Mouse (Mus musculus): ENCODE results near the gene Ulk4. TPM values are rescaled to one million over a fixed set of nuclear protein-coding genes. Genes with fewer than 3 reads are reported as not detected.

Gene Ulk4
- polyA plus RNA-seq, 1 experiment, result 5.9 TPM

- DNase-seq (ENCODE audit: extremely low spot score in 1 of 2, low spot score in 1 of 2), result no peak
These were observed 243.4 kb downstream of the Ulk4 start for GRCm38 (mm10) chr9:121033596-121033995.

DNA sequence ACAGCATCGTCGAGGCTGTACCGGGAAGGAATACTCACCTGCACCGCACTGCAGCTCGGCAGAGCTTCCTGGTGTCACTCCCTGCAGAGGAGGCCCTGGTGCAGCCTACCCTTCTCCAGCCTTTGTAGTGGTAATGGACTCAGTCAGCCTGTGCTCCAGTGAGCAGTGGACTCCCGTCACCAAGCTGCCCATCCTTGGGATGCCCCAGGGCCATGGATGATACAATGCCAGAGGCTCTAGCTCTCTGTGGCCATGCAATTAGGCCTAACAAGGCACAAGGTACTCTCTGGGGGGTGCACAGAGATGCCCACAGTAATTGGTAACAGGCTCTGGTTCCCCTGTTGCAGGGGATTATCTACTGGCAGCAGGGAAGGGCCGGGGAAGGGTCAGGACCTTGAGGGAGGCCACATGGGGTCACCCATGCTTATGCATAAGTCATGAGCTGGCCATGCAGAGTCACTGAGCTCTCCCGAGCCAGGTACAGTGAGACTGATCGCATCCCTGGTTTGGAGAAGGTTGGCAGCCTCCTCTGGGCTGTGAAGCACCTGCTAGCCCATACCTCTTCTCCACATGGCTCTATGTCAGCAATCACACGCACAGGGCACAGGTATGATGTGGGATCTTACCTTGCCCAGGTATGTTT is 244.6 kb downstream of the Ulk4 start:
- DNase-seq (ENCODE audit: extremely low spot score in 1 of 2, low spot score in 1 of 2), result no peak

DNA sequence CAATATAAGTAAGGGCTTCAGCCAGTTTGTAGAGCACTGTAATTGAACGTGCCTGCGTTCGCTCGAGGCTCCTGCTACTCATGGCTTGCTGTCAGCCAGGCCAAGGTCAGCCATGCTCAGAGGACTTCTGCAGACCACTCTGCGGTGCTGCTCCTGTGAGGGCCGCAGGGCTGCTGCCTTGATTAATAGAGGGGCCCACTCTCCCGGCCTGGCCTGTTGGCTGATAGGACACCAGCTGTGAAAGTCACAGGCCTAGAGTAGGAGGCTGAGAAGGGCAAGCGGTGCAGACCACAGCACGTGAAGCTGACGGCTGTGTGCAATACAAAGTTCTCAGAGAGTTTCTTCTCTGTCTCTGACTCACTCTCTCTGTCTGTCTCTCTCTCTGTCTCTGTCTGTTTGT is 246.0 kb downstream of the Ulk4 start:
- DNase-seq (ENCODE audit: extremely low spot score in 1 of 2, low spot score in 1 of 2), result no peak

GRCm38 (mm10) chr9:121029786-121030185 is 247.2 kb downstream of the Ulk4 start:
- DNase-seq (ENCODE audit: extremely low spot score in 1 of 2, low spot score in 1 of 2), result peak in 1 of 2 experiments; percentile 11

GRCm38 (mm10) chr9:121023526-121024264 is 253.3 kb downstream of the Ulk4 start:
- no peak for DNase-seq (ENCODE audit: extremely low spot score in 1 of 2, low spot score in 1 of 2)

DNA sequence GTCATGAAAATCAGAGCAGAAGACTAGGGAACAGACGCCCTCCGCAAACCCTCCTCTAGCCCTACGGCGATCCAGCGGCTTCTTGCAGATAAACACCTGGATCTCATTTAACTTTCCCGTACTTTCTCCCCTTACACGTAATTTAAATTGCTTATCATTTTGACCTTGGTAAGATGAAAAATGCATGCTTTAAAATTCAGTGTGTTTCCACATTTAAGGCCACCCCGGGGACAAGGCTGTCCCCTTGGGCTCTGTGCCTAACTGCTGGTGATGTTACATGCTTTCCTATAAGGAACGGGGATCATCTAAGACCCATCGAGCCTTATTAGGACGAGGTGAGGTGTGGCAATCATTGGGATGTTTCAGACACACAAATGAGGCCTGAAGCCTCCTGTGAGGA is 256.6 kb downstream of the Ulk4 start:
- DNase-seq (ENCODE audit: extremely low spot score in 1 of 2, low spot score in 1 of 2), result no peak

DNA sequence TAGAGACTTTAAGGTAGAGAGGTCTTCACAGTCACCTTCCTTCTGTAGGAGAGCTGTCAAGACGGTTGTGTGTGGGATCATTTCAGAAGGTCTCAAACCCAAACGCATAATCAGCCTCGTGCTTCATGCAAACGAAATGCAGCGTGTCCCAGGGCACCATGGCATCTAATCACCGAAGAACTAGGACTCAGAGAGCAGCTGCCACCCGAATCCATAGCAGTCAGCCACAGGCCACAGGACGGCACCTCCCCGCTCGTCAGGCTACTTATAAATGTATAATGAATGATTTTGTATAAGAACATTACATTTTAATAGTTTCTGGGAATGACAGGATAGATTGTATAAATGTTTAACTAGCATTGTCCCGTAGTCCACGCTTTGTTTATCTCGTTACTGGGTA is 257.1 kb downstream of the Ulk4 start:
- no peak for DNase-seq (ENCODE audit: extremely low spot score in 1 of 2, low spot score in 1 of 2)

GRCm38 (mm10) chr9:121018524-121019315 is 258.3 kb downstream of the Ulk4 start:
- no peak for DNase-seq (ENCODE audit: extremely low spot score in 1 of 2, low spot score in 1 of 2)

- DNase-seq (ENCODE audit: extremely low spot score in 1 of 2, low spot score in 1 of 2), result no peak
These were observed 261.0 kb downstream of the Ulk4 start for GRCm38 (mm10) chr9:121015810-121016502.

GRCm38 (mm10) chr9:121011540-121011939 is 265.5 kb downstream of the Ulk4 start:
- DNase-seq (ENCODE audit: extremely low spot score in 1 of 2, low spot score in 1 of 2), result no peak

GRCm38 (mm10) chr9:121010544-121010943 is 266.5 kb downstream of the Ulk4 start:
- no peak for DNase-seq (ENCODE audit: extremely low spot score in 1 of 2, low spot score in 1 of 2)

- no peak for DNase-seq (ENCODE audit: extremely low spot score in 1 of 2, low spot score in 1 of 2)
These were observed 271.0 kb downstream of the Ulk4 start for GRCm38 (mm10) chr9:121005961-121006360.

DNA sequence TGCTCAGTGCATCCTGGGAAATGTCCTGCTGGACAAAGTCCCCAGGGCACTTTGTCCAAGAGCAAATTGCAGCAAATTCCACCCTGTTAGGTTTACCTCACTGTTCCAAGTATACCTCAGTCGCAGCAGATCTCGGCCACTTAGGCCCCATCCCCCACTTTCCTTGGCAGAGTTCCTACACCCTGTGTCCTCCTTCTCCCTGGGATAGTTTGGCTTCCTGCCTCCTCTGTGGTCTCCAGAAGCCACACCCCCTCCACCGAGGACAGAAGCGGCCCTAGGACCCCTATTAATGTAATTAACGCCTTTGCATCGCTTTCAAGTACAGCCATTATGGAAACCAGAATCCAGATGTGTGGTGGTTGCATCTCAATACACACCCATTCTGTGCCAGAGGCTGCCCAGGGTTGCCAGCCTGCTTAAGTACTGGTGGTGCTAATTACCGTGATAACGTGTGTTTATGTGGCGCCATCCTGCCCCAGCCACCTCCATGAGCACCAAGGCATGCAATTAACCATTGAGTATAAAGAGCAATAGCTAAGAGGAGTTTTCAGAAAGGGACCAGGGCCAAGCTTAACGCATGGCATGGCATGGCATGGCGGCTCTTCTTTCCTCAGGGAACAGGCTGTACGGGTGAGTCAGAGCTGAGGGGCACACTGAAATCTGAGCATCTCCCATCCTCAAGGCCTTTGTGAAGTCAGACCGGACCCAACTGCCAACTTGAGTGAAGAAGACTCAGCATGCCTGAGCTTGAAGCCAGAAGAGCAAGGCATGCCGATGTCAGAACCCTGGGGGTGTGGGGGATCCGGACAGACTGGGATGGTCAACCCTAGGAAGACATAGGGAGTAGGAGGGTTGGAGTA is 275.1 kb downstream of the Ulk4 start:
- no peak for DNase-seq (ENCODE audit: extremely low spot score in 1 of 2, low spot score in 1 of 2)

GRCm38 (mm10) chr9:121000641-121001320 is 276.2 kb downstream of the Ulk4 start:
- DNase-seq (ENCODE audit: extremely low spot score in 1 of 2, low spot score in 1 of 2), result peak; percentile 33 to 69

GRCm38 (mm10) chr9:120998696-120999095 is 278.3 kb downstream of the Ulk4 start:
- DNase-seq (ENCODE audit: extremely low spot score in 1 of 2, low spot score in 1 of 2), result peak in 1 of 2 experiments; percentile 12

- no peak for DNase-seq (ENCODE audit: extremely low spot score in 1 of 2, low spot score in 1 of 2)
These were observed 282.5 kb downstream of the Ulk4 start for GRCm38 (mm10) chr9:120994223-120995155.

- no peak for DNase-seq (ENCODE audit: extremely low spot score in 1 of 2, low spot score in 1 of 2)
These were observed 284.0 kb downstream of the Ulk4 start for GRCm38 (mm10) chr9:120993004-120993403.

DNA sequence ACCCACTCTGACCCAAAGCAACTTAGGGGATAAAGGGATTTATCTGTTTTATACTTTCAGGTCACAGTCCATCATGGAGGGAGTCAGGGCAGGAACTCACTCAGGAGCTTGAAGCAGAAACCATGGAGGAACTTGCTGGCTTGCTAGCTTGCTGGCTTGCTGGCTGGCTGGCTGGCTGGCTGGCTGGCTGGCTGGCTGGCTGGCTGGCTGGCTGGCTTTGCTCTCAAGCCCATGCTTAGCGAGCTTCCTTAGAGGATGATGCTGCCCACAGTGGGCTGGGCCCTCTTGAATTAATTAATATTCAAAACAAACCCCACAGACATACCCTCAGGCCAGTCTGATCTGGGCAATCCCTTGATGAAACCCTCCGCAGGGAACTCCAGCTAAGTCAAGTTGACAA is 285.2 kb downstream of the Ulk4 start:
- no peak for DNase-seq (ENCODE audit: extremely low spot score in 1 of 2, low spot score in 1 of 2)

Measured in frontal cortex, adult 2 months (tissue).